Mouse (Mus musculus) kidney, adult 9 months (tissue): ENCODE measurements around the gene Olfr1224-ps1.
"Not testable (repeated sequence)": the region's sequence is repeated elsewhere in the genome, so short reads cannot be mapped to it uniquely, and the experiment has no call there.

Source experiments
- DNase-seq: peaks from one replicate; pipeline ENCODE4 v3.0.0; 2022

Gene Olfr1224-ps1

GRCm38 (mm10) chr2:89163991-89164390 is at the start of gene Olfr1224-ps1:
TSS of gene Olfr1224-ps1 (minus strand) at chr2:89164091.
- not testable (repeated sequence) for DNase-seq

DNA sequence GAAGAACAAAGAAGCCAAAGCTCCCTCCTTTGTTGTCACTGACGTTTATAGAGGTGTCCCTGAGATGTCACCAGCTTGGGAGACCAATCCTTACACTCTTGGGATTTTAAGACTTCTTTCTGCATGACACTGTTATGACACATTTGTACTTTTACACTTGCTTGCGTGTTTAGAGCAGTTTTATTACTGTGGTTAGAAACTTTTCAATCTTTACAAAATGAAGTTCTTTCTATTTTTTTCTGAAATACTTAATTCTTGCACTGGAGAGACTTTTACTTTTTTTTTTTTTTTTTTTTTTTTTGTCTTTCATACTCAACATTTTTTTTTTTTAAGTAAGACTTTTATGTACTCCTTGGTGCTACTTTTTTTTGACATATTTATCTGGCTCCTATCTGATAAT is 36.1 kb upstream of the Olfr1224-ps1 start, which contains the start of gene Olfr1226:
Olfr1226 (minus strand) TSS at position 101 of the 400 bp plus-strand sequence.
- no peak for DNase-seq

- no peak for DNase-seq
These were observed 32.6 kb upstream of the Olfr1224-ps1 start for GRCm38 (mm10) chr2:89196325-89196982.

- no peak for DNase-seq
These were observed 10.7 kb upstream of the Olfr1224-ps1 start, which contains the start of gene Olfr1225 for GRCm38 (mm10) chr2:89174569-89174968. TSS of gene Olfr1225 (minus strand) at chr2:89174669.

DNA sequence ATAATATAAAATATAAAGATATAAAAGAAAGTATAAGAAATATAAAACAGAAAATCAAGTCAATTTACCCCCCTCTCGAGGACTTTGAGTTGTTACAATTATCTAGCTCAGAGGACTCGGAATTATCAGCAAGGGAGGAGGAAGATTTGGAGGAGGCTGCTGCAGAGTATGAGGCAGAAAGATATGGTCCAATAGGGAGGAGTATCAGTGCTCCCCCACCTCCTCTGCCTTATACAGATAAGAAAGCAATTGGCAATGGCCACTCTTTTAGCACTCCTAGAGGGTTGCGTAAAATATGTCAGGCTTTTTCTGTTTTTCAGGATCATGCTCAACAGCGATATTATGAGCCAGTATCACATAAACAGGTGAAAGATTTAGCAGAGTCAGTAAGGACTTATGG is 820 bp upstream of the Olfr1224-ps1 start:
- DNase-seq = not testable (repeated sequence)

DNA sequence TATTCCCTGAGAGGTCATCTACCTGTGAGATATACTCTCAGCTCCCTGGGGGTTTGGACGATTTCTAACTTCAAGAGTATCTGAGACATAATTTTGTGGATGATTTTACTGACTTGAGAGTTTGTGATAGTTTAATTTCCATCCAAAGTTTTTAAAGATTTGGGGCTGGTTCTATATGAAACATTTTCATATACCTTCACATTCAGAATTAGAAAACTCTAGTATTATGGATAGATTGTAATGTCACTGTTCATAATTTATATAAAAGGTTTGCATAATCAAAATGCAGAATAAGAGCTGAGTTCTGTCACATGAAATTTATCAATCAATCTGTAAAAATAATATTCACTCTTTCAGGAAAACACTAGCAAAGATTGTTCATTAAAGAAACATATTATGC is 12.4 kb downstream of the Olfr1224-ps1 start, which contains the start of gene Olfr1223:
Olfr1223 (minus strand) TSS at position 101 of the 400 bp plus-strand sequence.
- DNase-seq = no peak

DNA sequence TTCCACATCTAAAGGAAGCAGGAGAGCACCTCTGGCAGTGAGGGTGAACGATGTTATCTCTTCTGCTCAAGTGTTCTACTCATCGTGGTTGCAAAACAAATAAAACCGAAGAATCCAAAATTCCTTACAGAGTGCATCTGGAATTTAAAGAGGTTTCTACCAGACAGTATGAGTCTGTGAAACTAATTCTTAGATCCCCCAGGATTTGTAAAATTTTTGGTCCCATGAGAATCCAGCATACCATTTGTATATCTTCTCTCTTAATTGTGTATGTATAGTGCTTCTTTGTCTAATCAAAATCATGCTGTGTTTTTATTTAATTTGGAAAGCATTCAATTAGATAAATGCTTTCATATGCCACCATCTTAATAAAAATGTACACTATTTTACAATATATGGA is 30.9 kb downstream of the Olfr1224-ps1 start, which contains the start of gene Olfr1222:
Olfr1222 (minus strand) TSS at position 101 of the 400 bp plus-strand sequence.
- no peak for DNase-seq

- no peak for DNase-seq
These were observed 46.7 kb downstream of the Olfr1224-ps1 start, which contains the start of gene Olfr1221 for GRCm38 (mm10) chr2:89117183-89117582. TSS of gene Olfr1221 (minus strand) at chr2:89117283.

DNA sequence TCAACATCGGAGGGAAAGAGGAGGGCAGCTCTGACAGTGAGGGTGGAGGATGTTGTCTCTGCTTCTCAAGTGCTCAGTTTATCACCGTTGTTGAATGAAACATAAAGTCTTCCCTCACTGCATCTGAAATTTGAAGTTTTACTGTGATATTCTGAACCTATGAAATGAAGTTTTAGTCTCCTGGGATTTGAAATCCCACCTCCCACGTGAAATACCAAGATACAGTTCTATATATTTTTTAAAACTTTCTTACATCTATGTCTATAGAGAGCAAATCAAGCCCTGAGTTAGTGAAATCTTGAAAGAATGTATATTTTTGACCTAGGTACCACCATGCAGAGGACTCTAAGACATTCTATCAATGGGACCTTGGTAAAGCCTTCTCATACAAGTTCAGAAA is 57.2 kb downstream of the Olfr1224-ps1 start, which contains the start of gene Olfr1220:
Olfr1220 (minus strand) TSS at position 101 of the 400 bp plus-strand sequence.
- DNase-seq = no peak

DNA sequence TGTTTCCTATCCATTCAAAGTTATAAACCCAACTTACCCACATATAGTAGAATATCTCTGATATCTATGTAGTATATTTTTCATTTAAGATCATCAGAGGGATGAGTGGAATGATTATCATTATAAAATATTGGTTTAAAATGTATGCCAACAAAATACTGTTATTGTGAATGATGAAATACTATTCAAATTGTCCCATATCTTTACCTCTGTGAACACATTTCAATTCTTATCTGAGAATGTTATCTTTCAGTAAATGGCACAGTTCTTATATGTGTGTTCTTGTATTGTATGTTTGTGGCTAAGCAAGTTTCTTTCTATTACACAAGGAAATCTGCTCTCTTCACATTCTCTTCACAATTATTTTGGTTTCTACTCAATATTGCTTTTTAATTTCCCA is 58.2 kb downstream of the Olfr1224-ps1 start:
- no peak for DNase-seq
